Mouse (Mus musculus) cerebellum, adult 2 months (tissue): ENCODE results near the gene Slit3. TPM values are rescaled to one million over a fixed set of nuclear protein-coding genes. Genes with fewer than 3 reads are reported as not detected.

Experiments used
- DNase-seq, 2 experiments: peaks; one replicate each; pipeline ENCODE4 v3.0.0; 2021
- H3K27ac ChIP-seq: fragments of 200-500 bp; 2 replicates; pipeline ENCODE4 v1.5.1; 2012; ENCODE audit warnings: low read length, control low read depth, inconsistent platforms; ENCODE audit not compliant: insufficient read depth
- H3K27me3 ChIP-seq: fragments of 200-500 bp; 2 replicates; pipeline ENCODE4 v1.6.1; 2012; ENCODE audit warnings: inconsistent platforms, mild to moderate bottlenecking, low read length, moderate library complexity; ENCODE audit not compliant: control insufficient read depth, insufficient read depth
- H3K4me1 ChIP-seq: fragments of 200-500 bp; 2 replicates; pipeline ENCODE4 v1.6.1; 2011; ENCODE audit warnings: low read length; ENCODE audit not compliant: control insufficient read depth, insufficient read depth
- H3K4me3 ChIP-seq: fragments of 200-500 bp; replicated peaks from 2 replicates; pipeline ENCODE3; 2011; ENCODE audit warnings: mild to moderate bottlenecking, low read depth, low read length, control low read depth; ENCODE audit not compliant: insufficient read depth
- CTCF ChIP-seq: fragments of 200-500 bp; IDR thresholded peaks from 2 replicates; pipeline ENCODE4 v1.5.1; 2011; ENCODE audit warnings: low read depth, mild to moderate bottlenecking, control low read depth, low read length, moderate library complexity, borderline replicate concordance; ENCODE audit not compliant: insufficient read depth
- POLR2A ChIP-seq: fragments of 200-500 bp; IDR thresholded peaks from 2 replicates; pipeline ENCODE4 v1.6.1; 2011; ENCODE audit warnings: low read length, control low read depth, borderline replicate concordance; ENCODE audit not compliant: insufficient read depth
- WGBS: fragments of 180-500 bp; shearing (Covaris S2); methylation state at CpG from one replicate; pipeline ENCODE4 v1.1.7; 2018; 5-methylcytosine and 5-hydroxymethylcytosine counted together
- polyA plus RNA-seq: library from polyadenylated mRNA; depleted of rRNA; stranded (reverse); fragments of >200 nt; gene quantifications from 2 replicates; pipeline ENCODE4 v1.2.3, GENCODE M21; 2012; rRNA removed

Gene Slit3
- polyA plus RNA-seq, result 10.0 and 12.7 TPM in 2 replicates

GRCm38 (mm10) chr11:35120894-35121610 lies at the start of gene Slit3:
TSS of gene Slit3 (plus strand) at chr11:35121224.
- DNase-seq, result peak; percentile 62 to 69
- H3K4me3 ChIP-seq, result peak within 1 kb of the TSS; percentile 75
- no peak for TF ChIP-seq CTCF
- no peak for TF ChIP-seq POLR2A
- H3K27ac ChIP-seq, result peak within 1 kb of the TSS; percentile 77
- peaks cover 3% of the 10 kb centered on the region for H3K4me1 ChIP-seq
- no peaks in the 10 kb centered on the region for H3K27me3 ChIP-seq
- under 1% methylated on average over 64 of the region's 75 CpGs for WGBS

- Histone ChIP-seq H3K27me3 (no peaks in the 10 kb centered on the region), H3K4me1 (no peaks in the 10 kb centered on the region), H3K4me3 (no peak overlapping the region), H3K27ac (no peak overlapping the region)
- no peak for DNase-seq
- WGBS, result 81% methylated on average over 1 of the region's 1 CpGs
- TF ChIP-seq CTCF (no peak), POLR2A (no peak)
Measured at GRCm38 (mm10) chr11:35071451-35071850, 49.6 kb upstream of the Slit3 start.

- no peak overlapping the region for H3K4me3 ChIP-seq
- DNase-seq, result no peak
- H3K27ac ChIP-seq, result no peak overlapping the region
- 97% methylated on average over 7 of the region's 7 CpGs for WGBS
- H3K27me3 ChIP-seq, result no peaks in the 10 kb centered on the region
- no peaks in the 10 kb centered on the region for H3K4me1 ChIP-seq
- TF ChIP-seq CTCF (no peak), POLR2A (no peak)
Measured at GRCm38 (mm10) chr11:35075411-35075810, 45.6 kb upstream of the Slit3 start.

GRCm38 (mm10) chr11:35080451-35081125 lies 40.4 kb upstream of the Slit3 start:
- no peaks in the 10 kb centered on the region for H3K27me3 ChIP-seq
- no peaks in the 10 kb centered on the region for H3K4me1 ChIP-seq
- H3K27ac ChIP-seq, result no peak overlapping the region
- no peak for TF ChIP-seq CTCF
- no peak for TF ChIP-seq POLR2A
- no peak overlapping the region for H3K4me3 ChIP-seq
- 34% methylated on average over 8 of the region's 8 CpGs for WGBS
- DNase-seq, result no peak

- no peak for TF ChIP-seq POLR2A
- TF ChIP-seq CTCF, result no peak
- Histone ChIP-seq H3K27me3 (no peaks in the 10 kb centered on the region), H3K27ac (no peak overlapping the region), H3K4me1 (no peaks in the 10 kb centered on the region), H3K4me3 (no peak overlapping the region)
- WGBS, result 91% methylated on average over 3 of the region's 3 CpGs
- no peak for DNase-seq
Measured at GRCm38 (mm10) chr11:35082297-35082696, 38.7 kb upstream of the Slit3 start.

- H3K27ac ChIP-seq, result no peak overlapping the region
- WGBS, result 78% methylated on average over 6 of the region's 6 CpGs
- H3K4me3 ChIP-seq, result no peak overlapping the region
- no peak for TF ChIP-seq CTCF
- no peak for TF ChIP-seq POLR2A
- DNase-seq, result no peak
- no peaks in the 10 kb centered on the region for H3K4me1 ChIP-seq
- H3K27me3 ChIP-seq, result no peaks in the 10 kb centered on the region
Measured at GRCm38 (mm10) chr11:35083049-35083448, 38.0 kb upstream of the Slit3 start.

- no peak for TF ChIP-seq CTCF
- no peak for TF ChIP-seq POLR2A
- Histone ChIP-seq H3K4me1 (no peaks in the 10 kb centered on the region), H3K27ac (no peak overlapping the region), H3K27me3 (no peaks in the 10 kb centered on the region), H3K4me3 (no peak overlapping the region)
- no peak for DNase-seq
- 91% methylated on average over 11 of the region's 11 CpGs for WGBS
Measured at GRCm38 (mm10) chr11:35085351-35085750, 35.7 kb upstream of the Slit3 start.

- 39% methylated on average over 5 of the region's 5 CpGs for WGBS
- no peak for DNase-seq
- TF ChIP-seq POLR2A (no peak), CTCF (no peak)
- no peak overlapping the region for H3K27ac ChIP-seq
- no peaks in the 10 kb centered on the region for H3K27me3 ChIP-seq
- no peak overlapping the region for H3K4me3 ChIP-seq
- H3K4me1 ChIP-seq, result no peaks in the 10 kb centered on the region
Measured at GRCm38 (mm10) chr11:35086029-35086428, 35.0 kb upstream of the Slit3 start.
